Mouse (Mus musculus): ENCODE measurements around the gene Efcab11.

DNA sequence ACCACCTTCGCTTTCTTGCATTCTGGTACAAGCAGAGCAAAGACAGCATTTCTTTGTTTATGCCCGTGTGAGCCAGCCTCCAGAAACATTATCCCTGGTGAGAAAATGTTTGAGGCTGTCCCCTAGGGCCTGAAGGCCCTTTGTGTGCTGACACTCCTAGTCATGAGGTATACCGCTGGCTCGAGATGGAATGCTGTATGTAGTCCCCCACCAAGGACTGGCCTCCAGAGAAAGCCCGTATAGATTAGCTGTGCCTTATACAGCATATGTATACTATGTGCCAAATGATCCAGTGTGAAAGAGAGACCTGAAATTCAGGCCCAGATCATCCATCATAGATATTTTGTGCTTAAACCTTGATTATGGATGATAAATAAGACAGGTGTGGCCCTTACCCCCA, 39.5 kb upstream of the Efcab11 start:
- TF ChIP-seq CTCF (IDR thresholded peaks at IDR 0.05; ENCODE audit: borderline replicate concordance, control insufficient read depth, extremely low read depth, insufficient read depth, low read length, poor library complexity), result no peak
- TF ChIP-seq POLR2A (IDR thresholded peaks at IDR 0.05; ENCODE audit: control insufficient read depth, extremely low read depth, insufficient read depth, low read length, poor library complexity), result no peak
